Mouse (Mus musculus): ENCODE results near the gene Polk.

The Polk gene

DNA sequence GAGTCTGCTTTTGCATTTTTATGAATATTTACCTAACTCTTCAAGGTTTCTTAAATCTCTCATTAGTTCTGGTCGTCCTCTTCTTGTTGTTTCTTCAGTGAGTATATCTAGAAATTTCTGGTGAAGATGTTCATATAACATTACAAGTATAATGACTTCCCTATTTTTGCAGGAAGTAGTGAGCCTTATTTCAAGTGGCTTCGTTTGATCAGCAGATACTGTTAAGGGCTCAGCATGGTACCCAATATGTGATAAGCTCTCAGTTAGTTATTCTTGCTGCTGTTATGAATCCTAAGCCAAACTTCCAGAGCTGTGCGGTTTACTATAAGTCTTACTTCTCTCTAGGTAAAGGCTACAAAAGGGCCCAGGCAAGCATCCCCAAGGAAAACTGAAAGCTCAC lies 12.8 kb downstream of the Polk start:
- DNase-seq (ENCODE audit: extremely low spot score, low read depth, low spot score) = no peak

DNA sequence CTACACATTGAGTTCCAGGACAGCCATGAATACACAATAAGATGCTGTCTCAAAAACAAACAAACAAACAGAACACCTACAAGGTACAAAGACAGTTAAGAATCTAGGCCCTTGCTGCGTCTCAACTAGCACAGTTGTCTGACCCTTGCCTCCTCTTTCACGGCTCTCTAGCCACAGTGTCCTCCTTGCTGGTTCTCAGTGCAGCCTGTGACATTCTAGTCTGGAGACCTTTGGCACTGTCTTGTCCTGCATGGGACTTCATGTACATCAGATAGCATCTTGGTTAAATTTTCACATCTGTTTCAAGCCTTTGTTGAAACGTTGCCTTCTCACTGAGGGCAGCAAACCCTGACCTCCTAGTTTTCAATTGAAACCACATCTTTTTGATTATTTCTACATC lies 13.6 kb downstream of the Polk start:
- no peak for DNase-seq (ENCODE audit: extremely low spot score, low read depth, low spot score)

- DNase-seq (ENCODE audit: extremely low spot score, low read depth, low spot score) = no peak
These were observed 14.5 kb downstream of the Polk start for GRCm38 (mm10) chr13:96527856-96528255.

DNA sequence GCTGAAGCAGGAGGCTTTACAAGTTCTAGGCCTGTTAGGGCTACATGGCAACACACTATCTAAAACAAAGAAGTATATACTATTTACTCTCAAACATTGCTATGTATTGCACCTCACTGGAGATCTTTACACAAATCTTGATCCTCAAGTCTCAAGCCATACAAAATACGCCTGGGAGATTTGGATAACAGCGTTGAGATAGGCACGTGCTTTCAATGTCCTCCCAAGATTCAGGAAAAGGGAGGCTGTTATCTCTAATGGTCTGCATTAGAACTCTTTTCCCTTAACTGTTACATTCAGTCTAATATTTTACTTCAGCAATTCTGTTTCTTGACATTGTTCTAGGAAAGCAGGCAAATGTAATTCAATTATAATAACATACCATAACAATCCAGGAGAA lies 15.4 kb downstream of the Polk start:
- DNase-seq (ENCODE audit: extremely low spot score, low read depth, low spot score) = no peak

DNA sequence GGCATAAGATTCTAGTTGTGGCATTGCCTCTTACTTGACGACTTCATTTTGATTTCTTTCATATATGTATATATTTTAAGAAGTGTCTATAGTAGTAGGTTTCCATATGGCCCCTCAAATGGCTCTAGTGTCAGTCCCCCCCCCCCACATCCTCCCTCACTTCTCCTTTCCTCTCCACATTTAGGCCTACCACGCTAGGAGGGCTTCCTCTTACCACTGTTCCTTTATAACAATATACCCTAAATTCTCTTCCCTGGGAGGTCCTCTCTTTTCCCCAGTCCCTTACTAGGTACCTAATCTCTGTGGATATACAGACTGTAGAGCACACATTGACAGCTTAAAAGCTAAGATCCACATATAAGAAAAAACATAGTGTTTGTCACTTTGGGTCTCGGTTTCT lies 21.1 kb downstream of the Polk start:
- no peak for DNase-seq (ENCODE audit: extremely low spot score, low read depth, low spot score)

GRCm38 (mm10) chr13:96517335-96517734 lies 25.0 kb downstream of the Polk start:
- DNase-seq (ENCODE audit: extremely low spot score, low read depth, low spot score) = no peak

GRCm38 (mm10) chr13:96516249-96516648 lies 26.1 kb downstream of the Polk start:
- DNase-seq (ENCODE audit: extremely low spot score, low read depth, low spot score) = no peak

DNA sequence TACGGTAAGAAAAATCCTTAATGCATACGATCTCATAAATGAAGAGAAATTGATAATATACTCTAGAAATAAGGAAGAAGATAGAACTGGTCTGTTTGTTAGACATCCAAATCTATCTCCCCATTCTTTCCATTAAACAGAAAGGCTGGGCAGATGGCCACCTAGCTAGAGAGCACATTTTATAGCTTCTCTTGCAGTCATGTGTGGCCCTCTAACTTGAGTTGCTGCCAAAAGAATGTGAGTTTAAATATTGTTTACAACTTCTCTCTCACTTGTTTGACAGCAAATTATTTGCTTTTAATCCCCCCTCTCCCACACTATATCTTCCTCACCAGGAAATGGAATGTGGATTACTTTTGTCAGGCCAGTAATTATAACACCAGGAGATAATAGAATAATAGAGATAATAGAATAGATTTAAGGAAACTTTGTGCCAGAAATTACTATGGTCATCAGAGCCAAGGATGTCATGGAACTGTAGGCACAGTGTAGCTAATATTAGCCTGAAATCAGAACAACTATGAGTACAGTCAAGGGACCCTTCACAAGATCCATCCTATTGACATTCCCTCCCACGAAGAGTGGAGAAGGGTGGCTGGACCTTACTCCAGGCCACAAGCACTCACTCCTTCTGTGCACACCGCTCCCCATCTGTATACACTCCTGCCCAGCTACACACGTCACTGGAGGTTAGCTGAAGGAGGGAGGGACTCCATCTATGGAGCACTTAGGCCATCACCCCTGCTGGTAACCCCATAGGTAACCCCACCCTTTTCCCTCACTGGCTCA lies 28.0 kb downstream of the Polk start:
- DNase-seq (ENCODE audit: extremely low spot score, low read depth, low spot score) = no peak

GRCm38 (mm10) chr13:96511893-96512292 lies 30.5 kb downstream of the Polk start:
- DNase-seq (ENCODE audit: extremely low spot score, low read depth, low spot score) = peak; percentile 6

DNA sequence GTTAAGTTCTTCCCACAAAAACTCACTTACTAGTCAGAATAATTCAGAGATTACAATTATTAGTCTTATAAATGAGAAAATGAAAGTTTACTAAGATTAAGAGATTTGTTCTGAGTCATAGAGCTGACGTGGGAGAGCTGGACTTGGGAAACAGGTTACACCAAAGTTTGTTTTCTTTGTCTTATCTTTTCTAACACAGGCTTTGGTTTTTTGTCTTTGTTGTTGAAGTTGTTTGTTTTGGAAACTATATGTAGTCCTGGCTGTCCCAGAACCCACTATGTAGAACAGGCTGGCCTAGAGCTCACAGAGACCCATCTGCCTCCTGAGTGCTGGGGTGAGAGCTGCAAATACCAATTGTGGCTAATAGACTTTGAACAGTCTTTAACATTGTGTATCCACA lies 31.1 kb downstream of the Polk start:
- DNase-seq (ENCODE audit: extremely low spot score, low read depth, low spot score) = no peak

DNA sequence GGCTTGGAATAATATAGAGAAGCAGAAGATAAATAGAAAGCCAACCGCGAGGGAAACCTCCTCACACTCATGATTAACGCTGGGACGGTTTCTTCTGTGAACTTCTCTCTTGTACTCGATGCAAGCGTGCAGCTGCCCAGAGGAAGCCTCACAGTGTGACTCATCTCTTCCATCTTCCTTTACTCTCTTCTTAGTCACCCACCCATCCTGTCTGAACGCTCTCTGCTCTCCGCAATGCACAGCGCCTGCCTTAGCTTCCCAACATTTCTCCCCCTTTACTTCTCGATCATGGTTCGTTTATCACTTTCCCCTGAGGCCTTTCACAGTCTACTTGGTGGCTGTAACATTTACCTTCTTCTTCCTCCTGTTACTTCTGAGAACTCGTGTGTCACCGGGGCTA lies 31.7 kb downstream of the Polk start:
- no peak for DNase-seq (ENCODE audit: extremely low spot score, low read depth, low spot score)

- DNase-seq (ENCODE audit: extremely low spot score, low read depth, low spot score) = no peak
These were observed 34.8 kb downstream of the Polk start for GRCm38 (mm10) chr13:96507541-96507940.

- no peak for DNase-seq (ENCODE audit: extremely low spot score, low read depth, low spot score)
These were observed 36.1 kb downstream of the Polk start for GRCm38 (mm10) chr13:96506313-96506712.

DNA sequence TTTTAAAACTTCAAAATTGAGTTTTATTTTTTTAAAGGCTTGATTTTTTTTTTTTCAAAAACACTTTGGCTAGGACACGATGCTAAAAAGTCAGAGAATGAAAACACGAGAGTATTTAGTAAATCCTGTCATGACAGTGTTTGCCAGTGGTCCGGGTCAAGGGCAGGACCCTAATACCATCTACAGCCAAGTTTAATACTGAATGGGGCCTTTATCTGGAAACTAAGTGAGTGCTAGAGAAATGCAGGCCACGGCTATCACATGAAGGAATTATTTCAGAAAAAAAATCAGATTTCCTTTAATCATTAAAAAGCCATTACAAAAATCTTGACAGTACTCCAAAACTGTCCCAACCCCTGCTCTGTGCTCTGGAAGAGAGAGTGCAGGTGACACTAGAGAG lies 36.7 kb downstream of the Polk start:
- DNase-seq (ENCODE audit: extremely low spot score, low read depth, low spot score) = no peak

GRCm38 (mm10) chr13:96499891-96500290 lies 42.5 kb downstream of the Polk start:
- no peak for DNase-seq (ENCODE audit: extremely low spot score, low read depth, low spot score)

GRCm38 (mm10) chr13:96496630-96497029 lies 45.7 kb downstream of the Polk start:
- no peak for DNase-seq (ENCODE audit: extremely low spot score, low read depth, low spot score)

DNA sequence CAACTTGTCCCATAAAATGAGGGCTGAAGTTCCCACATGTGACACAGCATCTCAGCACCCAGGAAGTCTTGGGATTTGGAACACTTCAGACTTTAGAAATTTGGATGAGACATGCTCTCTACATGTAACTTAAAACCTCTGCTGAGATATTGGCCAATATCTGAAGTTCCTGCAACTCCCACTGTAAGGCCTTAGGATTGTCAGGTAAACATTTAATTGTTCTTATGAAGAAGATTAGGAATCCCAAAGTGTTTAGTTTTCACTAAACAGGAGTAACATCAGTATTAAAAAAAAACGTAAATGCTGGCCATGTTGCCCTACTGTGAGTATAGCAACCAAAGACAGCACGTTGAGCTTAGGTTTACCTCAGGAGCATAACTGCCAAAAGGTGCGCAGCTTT lies 51.9 kb downstream of the Polk start, which contains the start of gene Gm17622:
Gene Gm17622, plus strand, starts transcription at position 301 of the 400 bp plus-strand sequence.
- DNase-seq (ENCODE audit: extremely low spot score, low read depth, low spot score) = no peak

- DNase-seq (ENCODE audit: extremely low spot score, low read depth, low spot score) = no peak
These were observed 54.4 kb downstream of the Polk start for GRCm38 (mm10) chr13:96487968-96488367.

DNA sequence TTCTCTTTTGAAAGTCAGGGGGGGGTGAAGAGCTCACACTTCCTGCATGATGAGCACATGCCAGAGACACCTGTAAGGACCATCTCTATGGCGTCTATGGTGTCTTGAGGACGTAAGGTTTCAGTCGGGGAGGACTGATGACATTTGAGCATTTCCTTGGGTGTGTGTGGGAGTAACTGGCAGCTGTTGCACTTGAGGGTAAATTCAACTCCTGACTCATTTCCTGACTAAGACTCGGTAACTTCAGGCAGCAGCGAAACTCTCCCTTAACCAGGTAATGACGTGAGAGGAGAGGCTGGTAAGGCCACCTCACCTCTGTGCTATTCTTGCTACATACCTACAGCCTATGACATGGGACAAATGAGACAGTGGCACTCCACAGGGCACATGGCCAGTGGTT lies 55.1 kb downstream of the Polk start:
- DNase-seq (ENCODE audit: extremely low spot score, low read depth, low spot score) = no peak

DNA sequence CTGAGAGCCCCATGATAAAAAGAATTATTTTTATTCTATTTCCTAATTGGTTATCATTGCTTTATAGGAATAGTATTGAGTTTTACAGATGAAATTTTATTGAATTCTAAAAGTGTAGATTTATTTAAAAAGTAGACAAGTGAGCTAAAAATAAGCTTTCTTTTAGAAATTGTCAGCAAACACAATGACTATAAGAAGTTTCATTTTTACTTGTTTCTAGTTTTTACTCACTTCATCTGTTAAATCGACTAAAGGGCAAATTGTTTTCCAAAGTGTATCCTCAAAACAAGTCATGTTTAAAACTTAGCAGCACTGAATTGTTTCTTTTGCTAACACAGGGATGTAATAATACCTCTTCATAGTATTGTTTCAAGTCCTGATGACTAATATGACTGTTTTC lies 63.4 kb downstream of the Polk start:
- DNase-seq (ENCODE audit: extremely low spot score, low read depth, low spot score) = no peak

- no peak for DNase-seq (ENCODE audit: extremely low spot score, low read depth, low spot score)
These were observed 65.2 kb downstream of the Polk start for GRCm38 (mm10) chr13:96477226-96477625.

GRCm38 (mm10) chr13:96470957-96471356 lies 71.4 kb downstream of the Polk start, which contains the start of gene Ankdd1b:
Gene Ankdd1b (minus strand): TSS chr13:96471198.
- DNase-seq (ENCODE audit: extremely low spot score, low read depth, low spot score) = no peak

DNA sequence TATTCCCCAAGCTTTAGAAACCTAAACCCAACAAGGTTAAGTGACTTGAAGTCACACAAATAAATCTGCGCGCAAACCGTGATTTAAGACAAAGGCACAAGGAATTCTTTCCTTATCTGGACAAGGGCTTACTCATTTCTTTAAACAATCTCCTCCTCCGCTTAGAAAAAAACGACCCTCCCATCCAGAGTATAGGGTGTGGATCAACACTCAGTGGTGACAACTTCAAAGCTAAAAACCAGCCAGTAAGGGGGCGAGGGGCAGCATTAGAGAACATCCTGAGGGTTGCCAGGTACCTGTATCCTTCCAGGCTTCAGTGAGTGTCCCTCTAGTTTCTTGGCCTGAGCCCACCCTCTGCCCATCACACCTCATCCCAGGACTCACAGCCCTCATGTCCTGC lies 71.8 kb downstream of the Polk start:
- no peak for DNase-seq (ENCODE audit: extremely low spot score, low read depth, low spot score)
